Mouse (Mus musculus) C2C12 (cell line): Measurements from ENCODE around the gene Gm42791. TPM values are rescaled to one million over a fixed set of nuclear protein-coding genes. Genes with fewer than 3 reads are reported as not detected.

Experiments used
- H3K27me3 ChIP-seq: one replicate; pipeline ENCODE4 v1.6.1; 2011; ENCODE audit not compliant: control insufficient read depth, insufficient read depth, insufficient read length
- H3K36me3 ChIP-seq: one replicate; pipeline ENCODE4 v1.6.1; 2011; ENCODE audit not compliant: control insufficient read depth, insufficient read depth
- H3K4me3 ChIP-seq: one replicate; pipeline ENCODE4 v1.5.1; 2011; ENCODE audit warnings: mild to moderate bottlenecking, control low read depth; ENCODE audit not compliant: poor library complexity, insufficient read depth, severe bottlenecking
- H3K79me2 ChIP-seq: one replicate; pipeline ENCODE4 v1.6.1; 2011; ENCODE audit not compliant: control insufficient read depth, insufficient read depth
- H3K79me3 ChIP-seq: one replicate; pipeline ENCODE4 v1.6.1; 2011; ENCODE audit warnings: low read depth, control low read depth
- H3ac ChIP-seq: one replicate; pipeline ENCODE3; 2011; ENCODE audit warnings: low read depth; ENCODE audit not compliant: control insufficient read depth, insufficient read length
- CEBPB ChIP-seq: IDR thresholded peaks from one replicate; pipeline ENCODE4 v1.6.1; 2011; ENCODE audit warnings: low read depth, mild to moderate bottlenecking, control low read depth, moderate library complexity
- CTCF ChIP-seq: IDR thresholded peaks from one replicate; pipeline ENCODE4 v1.5.1; 2011; ENCODE audit not compliant: control insufficient read depth, insufficient read depth, insufficient read length
- FOSL1 ChIP-seq: IDR thresholded peaks from one replicate; pipeline ENCODE4 v1.8.0; 2011; ENCODE audit warnings: mild to moderate bottlenecking, low read length; ENCODE audit not compliant: poor library complexity, insufficient read depth, severe bottlenecking
- MAX ChIP-seq: IDR thresholded peaks from one replicate; pipeline ENCODE4 v1.6.1; 2011; ENCODE audit warnings: mild to moderate bottlenecking, control low read depth
- MYOD1 ChIP-seq: IDR thresholded peaks from one replicate; pipeline ENCODE4 v1.6.1; 2011; ENCODE audit warnings: low read depth; ENCODE audit not compliant: control insufficient read depth, insufficient read length
- MYOG ChIP-seq: IDR thresholded peaks from one replicate; pipeline ENCODE4 v1.6.1; 2011; ENCODE audit not compliant: control insufficient read depth, insufficient read length; ENCODE audit errors: extremely low read depth
- USF1 ChIP-seq: IDR thresholded peaks from one replicate; pipeline ENCODE4 v1.6.1; 2011; ENCODE audit warnings: low read depth, mild to moderate bottlenecking, control low read depth, moderate library complexity
- polyA plus RNA-seq: library from polyadenylated mRNA; unstranded; fragments of >200 nt; fragmentation: generic; extraction: Trizol; gene quantifications from one replicate; pipeline ENCODE4 v1.2.1, GENCODE M21; 2012; ENCODE audit warnings: missing spikeins

Gm42791 gene
- polyA plus RNA-seq, 1 experiment, result not detected

DNA sequence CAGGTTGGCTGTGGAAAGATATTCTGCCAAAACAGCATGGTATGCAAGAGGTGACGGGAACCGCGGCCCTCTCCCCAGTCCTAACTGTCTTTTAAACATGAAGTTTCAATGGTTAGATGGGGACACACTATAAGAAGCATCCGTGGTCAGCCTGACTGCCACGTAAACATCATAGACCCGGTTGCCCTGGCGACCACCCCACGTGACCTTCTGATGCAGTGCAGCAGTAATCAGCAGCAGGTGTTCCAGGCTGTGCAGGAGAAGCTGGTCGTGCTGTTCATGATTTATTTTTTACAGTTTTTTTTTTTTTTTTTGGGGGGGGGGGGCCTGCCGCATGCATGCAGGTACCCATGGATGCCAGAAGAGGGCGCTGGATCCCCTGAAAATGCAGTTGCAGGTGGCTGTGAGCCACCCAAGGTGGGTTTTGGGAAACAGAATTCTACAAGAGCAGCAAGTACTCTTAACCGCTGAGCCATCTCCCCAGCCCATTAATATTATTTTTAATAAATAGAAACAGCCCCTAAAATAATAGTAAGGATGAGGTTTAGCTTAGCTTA is 11.8 kb downstream of the Gm42791 start:
- no peaks in the 10 kb centered on the region for H3K36me3 ChIP-seq
- H3K27me3 ChIP-seq, result no peaks in the 10 kb centered on the region
- H3ac ChIP-seq, result no peak overlapping the region
- no peak for TF ChIP-seq MYOD1
- no peak for TF ChIP-seq CTCF
- no peak for TF ChIP-seq MAX
- TF ChIP-seq USF1, result no peak
- TF ChIP-seq CEBPB, result no peak
- no peak for TF ChIP-seq MYOG
- TF ChIP-seq FOSL1, result no peak
- no peaks in the 10 kb centered on the region for H3K79me2 ChIP-seq
- no peak overlapping the region for H3K4me3 ChIP-seq
- H3K79me3 ChIP-seq, result no peaks in the 10 kb centered on the region

- H3K36me3 ChIP-seq, result no peaks in the 10 kb centered on the region
- no peaks in the 10 kb centered on the region for H3K79me2 ChIP-seq
- TF ChIP-seq CEBPB, result no peak
- TF ChIP-seq FOSL1, result no peak
- H3K27me3 ChIP-seq, result no peaks in the 10 kb centered on the region
- H3K79me3 ChIP-seq, result no peaks in the 10 kb centered on the region
- H3ac ChIP-seq, result no peak overlapping the region
- no peak overlapping the region for H3K4me3 ChIP-seq
Measured at GRCm38 (mm10) chr5:148982396-148982795, 12.6 kb downstream of the Gm42791 start.

DNA sequence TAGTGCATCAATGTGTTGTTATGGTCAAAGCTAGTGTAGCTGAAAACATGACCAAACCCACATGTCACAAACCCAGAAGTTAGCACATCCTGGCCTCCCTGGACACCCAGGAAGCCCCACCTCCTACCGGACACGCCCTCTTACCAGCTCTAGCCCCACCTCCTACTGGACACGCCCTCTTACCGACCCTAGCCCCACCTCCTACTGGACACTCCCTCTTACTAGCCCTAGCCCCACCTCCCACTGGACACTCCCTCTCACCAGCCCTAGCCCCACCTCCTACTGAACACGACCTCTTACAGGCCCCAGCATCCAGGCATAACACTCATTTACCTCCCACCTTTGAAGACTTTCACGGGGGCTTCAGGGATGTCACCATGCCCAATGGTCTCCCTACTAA is 14.3 kb downstream of the Gm42791 start:
- no peaks in the 10 kb centered on the region for H3K79me2 ChIP-seq
- no peak overlapping the region for H3K4me3 ChIP-seq
- no peaks in the 10 kb centered on the region for H3K79me3 ChIP-seq
- no peak for TF ChIP-seq MYOD1
- no peak overlapping the region for H3ac ChIP-seq
- H3K36me3 ChIP-seq, result no peaks in the 10 kb centered on the region
- H3K27me3 ChIP-seq, result no peaks in the 10 kb centered on the region

DNA sequence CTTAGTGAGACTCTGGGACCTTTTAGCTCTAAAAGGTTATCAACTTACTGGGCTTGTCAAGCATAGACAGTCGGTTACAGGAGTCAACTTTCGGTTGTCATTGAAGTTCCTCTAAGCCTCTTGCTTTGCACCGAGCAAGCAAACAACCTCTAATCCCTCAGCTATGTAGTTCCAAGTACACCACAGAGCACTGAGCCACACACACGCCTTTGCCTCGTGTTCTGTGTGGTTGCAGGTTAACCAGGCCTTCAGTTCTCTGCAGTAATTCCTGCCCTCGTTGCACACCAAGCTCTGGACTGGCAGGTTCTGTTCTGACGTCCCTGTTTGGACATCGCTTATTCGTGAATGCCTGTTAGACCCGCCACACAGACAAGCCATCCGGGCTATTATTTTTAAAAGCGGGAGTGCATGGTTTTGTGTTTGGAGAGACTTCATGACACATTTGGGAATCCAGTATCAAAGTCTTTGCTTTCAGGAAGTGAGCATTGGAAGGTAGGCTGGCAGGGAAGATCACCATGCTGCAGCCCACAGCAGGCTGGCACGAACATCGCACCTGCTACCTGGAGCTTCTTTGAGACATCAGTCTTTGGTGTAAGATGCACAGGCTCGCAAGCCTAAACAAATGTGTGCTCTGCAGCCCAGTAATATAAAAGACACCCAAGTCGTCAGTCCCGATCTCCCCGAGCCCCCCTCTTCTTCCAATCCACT is 16.3 kb downstream of the Gm42791 start:
- H3K27me3 ChIP-seq, result no peaks in the 10 kb centered on the region
- H3K36me3 ChIP-seq, result no peaks in the 10 kb centered on the region

DNA sequence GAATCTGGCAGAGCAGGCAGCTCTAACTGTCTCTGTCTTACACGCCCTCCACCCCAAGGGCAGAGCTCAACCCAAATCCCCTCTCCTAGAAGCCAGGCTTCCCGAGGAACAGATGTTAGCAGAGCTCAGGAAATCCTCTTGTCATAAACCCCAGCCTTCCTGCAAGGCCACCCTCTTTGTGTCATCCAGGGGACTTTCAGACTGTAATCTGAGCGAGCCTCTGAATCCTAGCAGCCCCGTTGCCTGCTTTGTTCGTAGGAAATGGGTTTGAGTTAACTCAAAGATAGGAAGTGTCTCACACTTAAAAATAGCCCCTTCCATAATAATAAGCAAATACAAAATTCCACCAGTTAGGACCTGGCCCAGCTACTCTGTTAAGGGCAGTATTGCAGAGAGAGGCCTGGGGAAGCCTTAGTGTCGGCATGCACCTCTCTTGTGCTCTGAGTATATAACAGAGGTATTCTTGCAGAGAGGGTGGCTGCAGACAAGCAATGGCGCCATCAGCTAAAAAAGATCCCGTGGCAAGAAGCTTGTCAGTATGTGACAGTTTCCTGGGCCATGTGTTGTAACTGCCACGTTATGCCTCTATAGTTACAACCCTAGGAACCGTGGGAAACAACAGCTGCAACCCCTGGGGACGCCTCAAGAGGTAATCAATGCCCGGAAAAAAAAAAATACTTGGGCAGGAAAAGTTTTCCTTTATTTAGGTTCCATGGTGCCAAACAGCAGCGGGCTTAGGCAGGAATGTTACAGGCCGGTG is 17.1 kb downstream of the Gm42791 start:
- no peak for TF ChIP-seq USF1
- no peak for TF ChIP-seq CEBPB
- no peak for TF ChIP-seq CTCF
- TF ChIP-seq MYOD1, result no peak
- no peaks in the 10 kb centered on the region for H3K27me3 ChIP-seq
- no peaks in the 10 kb centered on the region for H3K79me2 ChIP-seq
- H3K36me3 ChIP-seq, result no peaks in the 10 kb centered on the region
- no peak overlapping the region for H3ac ChIP-seq
- H3K4me3 ChIP-seq, result no peak overlapping the region
- H3K79me3 ChIP-seq, result no peaks in the 10 kb centered on the region

More for the DNA sequence above, 16.3 kb downstream of the Gm42791 start:
- H3K79me2 ChIP-seq, result no peaks in the 10 kb centered on the region
- no peak overlapping the region for H3K4me3 ChIP-seq
- no peak for TF ChIP-seq CTCF
- no peak for TF ChIP-seq CEBPB
- TF ChIP-seq MYOD1, result no peak
- no peaks in the 10 kb centered on the region for H3K79me3 ChIP-seq
- no peak overlapping the region for H3ac ChIP-seq

DNA sequence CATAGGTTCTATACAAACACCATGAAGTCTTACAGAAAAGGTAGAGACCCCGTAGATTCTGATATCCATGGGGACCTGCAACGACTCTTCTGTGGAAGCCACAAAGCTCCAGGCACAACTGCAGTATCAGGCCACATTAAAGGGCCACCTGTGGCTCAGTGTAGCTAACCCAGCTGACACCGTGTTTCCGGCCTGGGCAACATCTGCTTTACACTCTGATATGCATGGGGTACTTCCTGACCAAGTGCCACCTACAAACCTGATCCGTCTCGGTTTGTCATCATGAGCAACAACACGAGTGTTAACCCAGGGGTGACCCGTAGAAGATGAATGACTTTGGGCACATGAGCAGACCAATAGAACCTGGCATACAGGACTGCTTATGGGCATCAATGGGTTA is 18.1 kb downstream of the Gm42791 start:
- no peak for TF ChIP-seq MYOG
- no peak for TF ChIP-seq CTCF
- no peak for TF ChIP-seq USF1
- no peak for TF ChIP-seq FOSL1
- TF ChIP-seq MYOD1, result no peak
- Histone ChIP-seq H3K27me3 (no peaks in the 10 kb centered on the region), H3K4me3 (no peak overlapping the region), H3K79me3 (no peaks in the 10 kb centered on the region), H3K36me3 (no peaks in the 10 kb centered on the region), H3K79me2 (no peaks in the 10 kb centered on the region), H3ac (no peak overlapping the region)
